Mouse (Mus musculus): ENCODE measurements around the gene Lrrc58.

The Lrrc58 gene

GRCm38 (mm10) chr16:37868506-37869469, 599 bp downstream of the Lrrc58 start:
- no peak for DNase-seq (ENCODE audit: extremely low spot score, low read depth, low spot score)

GRCm38 (mm10) chr16:37869470-37870231, 1.5 kb downstream of the Lrrc58 start:
- no peak for DNase-seq (ENCODE audit: extremely low spot score, low read depth, low spot score)

GRCm38 (mm10) chr16:37871112-37871715, 3.0 kb downstream of the Lrrc58 start:
- no peak for DNase-seq (ENCODE audit: extremely low spot score, low read depth, low spot score)

- no peak for DNase-seq (ENCODE audit: extremely low spot score, low read depth, low spot score)
These were observed 6.5 kb downstream of the Lrrc58 start for GRCm38 (mm10) chr16:37874501-37875235.

- DNase-seq (ENCODE audit: extremely low spot score, low read depth, low spot score), result no peak
These were observed 9.2 kb downstream of the Lrrc58 start for GRCm38 (mm10) chr16:37877406-37877805.

GRCm38 (mm10) chr16:37878951-37879505, 10.8 kb downstream of the Lrrc58 start:
- DNase-seq (ENCODE audit: extremely low spot score, low read depth, low spot score), result no peak

GRCm38 (mm10) chr16:37879750-37880419, 11.7 kb downstream of the Lrrc58 start:
- no peak for DNase-seq (ENCODE audit: extremely low spot score, low read depth, low spot score)

GRCm38 (mm10) chr16:37881168-37881567, 13.0 kb downstream of the Lrrc58 start:
- DNase-seq (ENCODE audit: extremely low spot score, low read depth, low spot score), result no peak

- DNase-seq (ENCODE audit: extremely low spot score, low read depth, low spot score), result no peak
These were observed 20.8 kb downstream of the Lrrc58 start for GRCm38 (mm10) chr16:37888986-37889385.

- no peak for DNase-seq (ENCODE audit: extremely low spot score, low read depth, low spot score)
These were observed 24.5 kb downstream of the Lrrc58 start for GRCm38 (mm10) chr16:37892667-37893066.

- DNase-seq (ENCODE audit: extremely low spot score, low read depth, low spot score), result no peak
These were observed 25.2 kb downstream of the Lrrc58 start for GRCm38 (mm10) chr16:37893381-37893780.

GRCm38 (mm10) chr16:37893942-37894341, 25.8 kb downstream of the Lrrc58 start:
- DNase-seq (ENCODE audit: extremely low spot score, low read depth, low spot score), result no peak

- DNase-seq (ENCODE audit: extremely low spot score, low read depth, low spot score), result no peak
These were observed 30.6 kb downstream of the Lrrc58 start for GRCm38 (mm10) chr16:37898790-37899189.

- peak; percentile 56 for DNase-seq (ENCODE audit: extremely low spot score, low read depth, low spot score)
These were observed 31.2 kb downstream of the Lrrc58 start for GRCm38 (mm10) chr16:37899357-37899756.

GRCm38 (mm10) chr16:37901318-37901717, 33.1 kb downstream of the Lrrc58 start:
- DNase-seq (ENCODE audit: extremely low spot score, low read depth, low spot score), result no peak

- no peak for DNase-seq (ENCODE audit: extremely low spot score, low read depth, low spot score)
These were observed 38.3 kb downstream of the Lrrc58 start for GRCm38 (mm10) chr16:37906456-37906855.

GRCm38 (mm10) chr16:37911086-37911485, 42.9 kb downstream of the Lrrc58 start:
- DNase-seq (ENCODE audit: extremely low spot score, low read depth, low spot score), result no peak

GRCm38 (mm10) chr16:37916138-37916817, 48.1 kb downstream of the Lrrc58 start, which contains the start of gene Gpr156:
Gene Gpr156 (plus strand): TSS chr16:37916496.
- DNase-seq (ENCODE audit: extremely low spot score, low read depth, low spot score), result no peak

GRCm38 (mm10) chr16:37916818-37917201, 48.6 kb downstream of the Lrrc58 start:
- DNase-seq (ENCODE audit: extremely low spot score, low read depth, low spot score), result no peak

Measured in hindlimb bud, embryonic 11.5 days (tissue).